Mouse (Mus musculus) spleen, adult 2 months (tissue): ENCODE data around the gene Sphk2.

Source experiments
- CTCF ChIP-seq: fragments of 200-500 bp; IDR thresholded peaks from 2 replicates; pipeline ENCODE4 v1.5.1; 2011; ENCODE audit warnings: mild to moderate bottlenecking, inconsistent platforms; ENCODE audit not compliant: insufficient read depth, insufficient read length, insufficient replicate concordance; ENCODE audit errors: extremely low read depth
- POLR2A ChIP-seq: fragments of 200-500 bp; IDR thresholded peaks from 2 replicates; pipeline ENCODE4 v1.6.1; 2011; ENCODE audit warnings: low read depth, low read length, inconsistent platforms

DNA sequence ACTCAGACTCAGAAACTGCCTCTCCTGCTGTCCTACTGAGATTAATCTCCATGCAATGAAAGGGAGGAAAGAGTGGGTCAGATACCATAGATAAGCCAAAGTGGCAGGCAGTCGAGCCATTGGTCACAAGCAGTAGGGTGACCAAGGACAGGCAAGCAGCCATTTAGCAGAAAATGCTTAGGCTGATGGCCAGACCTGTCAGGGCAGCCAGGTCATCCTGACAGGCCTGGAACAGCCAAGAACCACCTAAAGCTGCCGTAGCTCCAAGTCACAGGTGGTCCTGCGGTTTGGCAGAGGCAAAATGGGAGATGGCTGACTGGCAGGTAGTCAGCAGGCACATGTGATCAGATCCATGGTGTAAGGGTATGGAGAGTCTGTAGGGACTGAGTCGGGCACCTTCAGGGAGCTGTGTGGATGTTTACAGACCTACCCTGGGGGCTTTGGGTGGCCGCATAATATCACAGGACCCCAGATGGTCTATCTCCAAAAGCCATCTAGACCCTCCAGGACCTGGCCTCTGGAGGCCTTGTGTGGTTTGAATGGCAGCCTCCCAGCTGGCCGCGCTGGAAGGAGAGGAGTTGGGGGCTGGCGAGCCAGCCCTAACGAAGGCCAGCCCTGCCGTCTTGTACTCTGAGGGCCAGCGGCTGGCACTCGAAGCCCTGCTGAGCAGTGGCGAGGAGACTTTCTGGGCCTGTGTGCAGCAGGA, 4.0 kb upstream of the Sphk2 start:
- TF ChIP-seq POLR2A (no peak), CTCF (no peak)
